Mouse (Mus musculus): ENCODE results near the gene Adora1.

GRCm38 (mm10) chr1:134210179-134210755 lies 25.0 kb downstream of the Adora1 start:
- TF ChIP-seq CTCF (IDR thresholded peaks at IDR 0.05; ENCODE audit: extremely low read depth, insufficient read length, insufficient replicate concordance, low read depth, low read length) (no peak), POLR2A (IDR thresholded peaks at IDR 0.05; ENCODE audit: low read depth, low read length) (no peak)

All from small intestine, adult 2 months (tissue).